Mouse (Mus musculus): Measurements from ENCODE around the gene Ankrd13c.
"Not testable (repeated sequence)": the region's sequence is repeated elsewhere in the genome, so short reads cannot be mapped to it uniquely, and the experiment has no call there.

The Ankrd13c gene

DNA sequence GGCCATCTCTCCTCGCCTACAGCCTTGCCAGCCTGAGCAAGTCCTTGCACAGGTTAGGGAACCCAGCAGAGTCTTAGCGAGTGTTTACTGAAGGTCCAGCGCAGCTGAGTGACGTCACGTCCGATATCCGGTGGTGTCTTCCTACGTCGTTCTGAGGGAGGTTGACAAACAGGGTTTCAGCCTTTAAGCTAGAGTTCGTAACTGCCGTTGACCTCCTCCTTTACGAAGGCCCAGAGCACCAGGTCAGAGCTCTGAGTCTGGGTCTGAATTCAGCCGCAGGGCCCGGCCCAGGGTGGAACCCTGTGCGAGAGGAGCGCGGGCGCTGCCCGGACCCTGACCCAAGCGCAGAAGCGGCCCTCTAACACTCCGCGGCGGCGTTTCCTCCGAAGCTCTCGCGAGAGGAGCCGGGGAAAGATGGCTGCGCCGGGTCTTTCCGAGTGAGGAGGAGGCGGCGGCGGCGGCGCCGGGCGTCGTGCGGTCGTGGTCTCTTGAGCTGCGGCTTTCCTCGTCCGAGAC, at the start of gene Ankrd13c:
TSS of gene Ankrd13c (plus strand) at position 397 of the 516 bp plus-strand sequence.
- peak; percentile 92 for DNase-seq (ENCODE audit: low spot score)

GRCm38 (mm10) chr3:157897645-157898044, 49.4 kb upstream of the Ankrd13c start:
- no peak for DNase-seq (ENCODE audit: low spot score)

GRCm38 (mm10) chr3:157899986-157900385, 47.1 kb upstream of the Ankrd13c start:
- DNase-seq (ENCODE audit: low spot score) = no peak

DNA sequence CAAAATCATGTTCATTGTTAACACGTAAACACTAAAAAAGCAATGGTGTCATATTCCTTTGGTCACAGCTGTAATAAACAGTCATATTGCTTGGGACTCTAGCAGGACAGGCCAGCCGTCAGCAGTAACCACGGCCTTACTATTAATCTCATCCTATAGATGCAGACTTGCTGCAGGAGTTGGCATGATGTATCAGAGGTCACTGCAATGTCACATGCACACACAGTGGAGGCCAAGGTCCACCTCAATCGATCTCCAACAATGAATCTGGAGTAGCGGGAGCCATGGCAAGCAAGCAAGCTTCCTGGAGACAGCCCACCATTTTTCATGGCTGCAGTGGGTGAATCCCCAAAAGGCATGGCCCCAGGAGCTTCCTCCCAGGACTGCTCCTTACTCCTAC, 45.3 kb upstream of the Ankrd13c start:
- no peak for DNase-seq (ENCODE audit: low spot score)

- DNase-seq (ENCODE audit: low spot score) = no peak
Measured at GRCm38 (mm10) chr3:157908166-157908565, 38.9 kb upstream of the Ankrd13c start.

- no peak for DNase-seq (ENCODE audit: low spot score)
Measured at GRCm38 (mm10) chr3:157910262-157910661, 36.8 kb upstream of the Ankrd13c start.

- DNase-seq (ENCODE audit: low spot score) = no peak
Measured at GRCm38 (mm10) chr3:157912155-157912554, 34.9 kb upstream of the Ankrd13c start.

- no peak for DNase-seq (ENCODE audit: low spot score)
Measured at GRCm38 (mm10) chr3:157916336-157916735, 30.7 kb upstream of the Ankrd13c start.

- no peak for DNase-seq (ENCODE audit: low spot score)
Measured at GRCm38 (mm10) chr3:157921376-157921775, 25.7 kb upstream of the Ankrd13c start.

- DNase-seq (ENCODE audit: low spot score) = no peak
Measured at GRCm38 (mm10) chr3:157923268-157923835, 23.7 kb upstream of the Ankrd13c start.

GRCm38 (mm10) chr3:157924692-157925328, 22.2 kb upstream of the Ankrd13c start, which contains the start of gene Cth:
Gene Cth (minus strand): TSS chr3:157925077.
- DNase-seq (ENCODE audit: low spot score) = peak; percentile 94

DNA sequence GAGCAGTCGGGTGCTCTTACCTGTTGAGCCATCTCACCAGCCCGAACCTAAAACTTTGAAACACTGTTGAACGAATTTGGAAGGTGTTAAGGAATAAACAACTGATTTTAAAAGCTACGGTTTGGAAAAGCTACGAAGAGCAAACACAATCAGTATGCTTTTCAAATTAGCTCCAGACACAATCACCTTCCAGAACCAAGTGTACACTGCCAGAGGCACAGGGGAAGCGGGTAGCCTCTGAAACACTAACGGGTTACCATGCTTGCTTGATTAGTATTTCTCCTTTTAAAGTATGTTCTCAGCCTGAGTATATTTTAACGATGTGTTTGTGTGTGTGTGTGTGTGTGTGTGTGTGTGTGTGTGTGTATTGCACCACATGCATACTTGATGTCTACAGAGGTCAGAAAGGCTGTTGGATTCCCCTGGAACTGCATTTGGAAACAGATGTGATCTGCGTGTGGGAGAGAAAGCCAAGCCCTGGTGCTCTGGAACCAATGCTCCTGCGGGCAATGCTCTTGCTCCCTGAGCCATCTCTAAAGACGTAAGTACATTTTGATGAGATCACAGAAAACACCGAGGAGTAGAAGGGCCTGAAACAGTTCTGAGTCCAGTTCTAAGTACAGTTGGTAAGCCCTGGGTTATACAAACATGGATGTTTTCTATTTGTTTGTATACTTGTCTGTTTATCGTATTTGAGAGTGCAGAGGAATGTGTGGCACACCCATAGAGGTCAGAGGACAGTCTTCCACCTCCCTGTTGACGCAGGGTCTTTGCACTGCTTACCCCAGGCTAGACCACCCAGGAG, 21.1 kb upstream of the Ankrd13c start:
- peak; percentile 31 for DNase-seq (ENCODE audit: low spot score)

DNA sequence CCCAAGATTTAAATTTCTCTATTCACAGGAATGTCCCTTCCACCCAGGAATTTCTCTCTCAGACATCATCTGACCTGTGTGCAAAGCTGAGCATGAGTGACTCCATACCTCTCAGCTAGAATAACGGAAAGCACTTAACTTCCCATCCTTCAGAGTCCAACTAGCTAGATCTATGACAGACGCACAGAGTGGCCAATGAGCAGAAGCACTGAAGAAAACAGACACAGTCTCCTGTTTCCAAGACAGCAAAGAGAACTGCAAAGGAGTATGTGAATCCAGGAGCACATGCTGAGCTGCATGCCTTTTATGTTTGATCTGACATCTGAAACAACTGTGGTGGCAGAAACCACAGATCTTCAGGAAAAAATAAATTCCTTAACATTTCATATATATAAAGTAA, 20.3 kb upstream of the Ankrd13c start:
- DNase-seq (ENCODE audit: low spot score) = no peak

GRCm38 (mm10) chr3:157928731-157929130, 18.3 kb upstream of the Ankrd13c start:
- peak; percentile 68 for DNase-seq (ENCODE audit: low spot score)

DNA sequence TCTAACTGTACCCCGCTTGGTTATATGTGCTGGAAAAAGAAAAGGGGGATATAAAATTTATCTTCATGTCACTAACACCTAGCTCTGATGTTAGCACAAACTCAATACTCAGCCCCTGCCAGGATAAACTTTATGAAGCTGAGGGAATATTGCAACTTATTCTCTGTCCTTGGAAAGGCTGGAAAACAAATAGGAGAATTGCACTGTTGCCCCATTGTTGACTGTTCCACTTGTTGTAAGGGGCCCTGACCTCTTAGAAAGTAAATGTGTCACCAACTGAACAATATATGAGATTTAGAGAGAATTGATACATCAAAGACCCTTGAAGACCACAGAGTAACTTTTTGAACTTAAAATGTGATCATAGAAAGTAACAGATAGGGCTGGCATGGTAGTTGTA, 17.6 kb upstream of the Ankrd13c start:
- no peak for DNase-seq (ENCODE audit: low spot score)

DNA sequence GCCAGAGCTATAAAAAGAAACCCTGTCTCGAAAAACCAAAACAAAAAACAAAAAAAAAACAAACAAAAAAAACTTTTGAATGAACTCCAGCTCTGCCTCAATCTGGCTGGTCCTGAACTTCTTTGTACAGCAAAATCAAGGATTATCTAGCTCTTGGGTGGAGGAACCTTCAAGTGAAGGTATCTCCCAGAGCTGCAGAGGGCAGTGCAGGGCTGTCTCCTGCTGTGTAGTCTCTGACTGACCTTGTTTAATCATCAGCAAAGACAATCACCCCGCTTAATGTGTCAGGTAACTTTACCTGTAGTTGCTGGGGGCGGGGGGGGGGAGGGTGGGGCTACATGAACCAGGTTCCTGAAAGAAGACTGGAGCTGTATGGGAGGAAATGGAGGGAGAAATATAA, 15.4 kb upstream of the Ankrd13c start:
- no peak for DNase-seq (ENCODE audit: low spot score)

GRCm38 (mm10) chr3:157932074-157932473, 15.0 kb upstream of the Ankrd13c start:
- DNase-seq (ENCODE audit: low spot score) = no peak

- DNase-seq (ENCODE audit: low spot score) = not testable (repeated sequence)
Measured at GRCm38 (mm10) chr3:157933223-157933622, 13.8 kb upstream of the Ankrd13c start.

DNA sequence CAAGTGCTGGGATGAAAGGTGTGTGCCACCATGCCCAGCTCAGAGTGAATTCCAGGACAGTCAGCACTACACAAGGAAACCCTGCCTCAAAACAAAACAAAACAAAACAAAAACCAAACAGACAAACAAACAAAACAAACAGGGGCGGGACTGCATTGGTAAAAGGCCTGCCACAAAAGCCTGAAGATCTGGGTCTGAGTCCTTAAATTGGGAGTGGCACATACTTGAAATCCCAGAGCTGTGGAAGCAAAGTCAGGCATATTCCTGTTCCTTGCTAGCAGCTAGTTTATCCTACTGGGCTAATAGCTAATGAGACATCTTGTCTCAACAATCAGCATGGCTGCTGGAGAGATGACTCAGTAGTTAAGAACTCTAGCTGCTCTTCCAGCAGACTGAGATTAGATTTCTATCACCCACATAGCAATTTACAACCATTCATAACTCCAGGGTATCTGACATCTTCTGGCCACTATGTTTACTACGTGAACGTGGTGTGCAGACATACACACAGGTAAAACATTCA, 12.7 kb upstream of the Ankrd13c start:
- no peak for DNase-seq (ENCODE audit: low spot score)

DNA sequence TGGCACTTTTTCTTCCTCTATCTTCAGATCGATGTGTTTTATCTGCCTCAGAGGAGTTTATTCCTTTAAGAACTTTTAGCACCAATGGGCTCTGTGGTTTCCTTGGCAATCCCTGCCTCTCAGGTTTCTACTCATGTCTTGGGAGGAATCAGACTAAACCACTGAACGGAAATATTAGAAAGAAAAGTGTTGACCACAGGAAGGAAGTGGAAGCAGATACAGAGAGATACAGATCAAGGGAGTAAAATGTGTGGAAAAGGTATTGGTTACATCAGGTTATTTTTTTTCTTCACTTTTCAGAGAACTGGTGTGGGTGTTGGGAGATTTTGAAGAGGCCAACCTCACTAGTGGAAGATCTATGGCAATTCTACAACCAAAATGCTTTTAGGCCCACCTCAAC, 8.5 kb upstream of the Ankrd13c start:
- DNase-seq (ENCODE audit: low spot score) = no peak

- peak; percentile 48 for DNase-seq (ENCODE audit: low spot score)
Measured at GRCm38 (mm10) chr3:157947383-157948280, 593 bp downstream of the Ankrd13c start.

DNA sequence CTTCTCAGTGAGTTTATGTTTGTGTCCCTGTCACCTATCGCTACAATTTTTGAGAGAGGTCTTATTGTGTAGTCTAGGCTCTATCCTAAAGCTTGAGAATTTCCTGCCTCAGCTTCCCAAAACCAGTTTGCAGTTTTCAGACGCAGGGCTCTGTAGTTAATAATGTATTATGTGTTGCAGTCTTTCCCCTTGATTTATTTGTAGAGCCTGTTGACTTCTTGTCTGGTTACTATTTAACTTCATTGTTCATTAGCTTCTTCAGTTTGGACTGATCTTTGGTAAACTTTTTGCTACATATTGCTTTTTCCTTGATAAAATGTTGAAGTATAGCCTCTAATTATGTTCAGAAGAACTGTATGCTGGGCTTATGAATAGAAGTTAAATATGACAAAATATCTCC, 5.7 kb downstream of the Ankrd13c start:
- DNase-seq (ENCODE audit: low spot score) = no peak
